Mouse (Mus musculus) kidney, adult 2 months (tissue): ENCODE data around the gene Ghrl. TPM values are rescaled to one million over a fixed set of nuclear protein-coding genes. Genes with fewer than 3 reads are reported as not detected.

ENCODE experiments used
- DNase-seq: peaks from one replicate; pipeline ENCODE4 v3.0.0; 2021
- H3K27ac ChIP-seq: fragments of 200-500 bp; 2 replicates; pipeline ENCODE4 v1.5.1; 2012; ENCODE audit warnings: low read depth, low read length, control low read depth, inconsistent platforms; ENCODE audit not compliant: insufficient read depth
- H3K27me3 ChIP-seq: fragments of 200-500 bp; replicated peaks from 2 replicates; pipeline ENCODE4 v1.6.1; 2012; ENCODE audit warnings: mild to moderate bottlenecking, moderate library complexity, low read length, inconsistent platforms; ENCODE audit not compliant: control insufficient read depth, insufficient read depth
- H3K36me3 ChIP-seq: fragments of 200-500 bp; 2 replicates; pipeline ENCODE4 v1.6.1; 2012; ENCODE audit warnings: mild to moderate bottlenecking, moderate library complexity, low read length, inconsistent platforms; ENCODE audit not compliant: control insufficient read depth, insufficient read depth
- H3K4me1 ChIP-seq: fragments of 200-500 bp; 2 replicates; pipeline ENCODE4 v1.6.1; 2011; ENCODE audit warnings: low read length; ENCODE audit not compliant: control insufficient read depth, insufficient read depth
- H3K4me3 ChIP-seq: fragments of 200-500 bp; 2 replicates; pipeline ENCODE4 v1.5.1; 2011; ENCODE audit warnings: mild to moderate bottlenecking, low read depth, low read length, control low read depth; ENCODE audit not compliant: insufficient read depth
- CTCF ChIP-seq: fragments of 200-500 bp; conservative IDR thresholded peaks from 2 replicates; pipeline ENCODE4 v1.5.1; 2011; ENCODE audit warnings: low read depth, mild to moderate bottlenecking, control low read depth, low read length, moderate library complexity, mixed read lengths; ENCODE audit not compliant: insufficient read depth, insufficient read length
- POLR2A ChIP-seq: fragments of 200-500 bp; IDR thresholded peaks from one replicate; pipeline ENCODE4 v1.6.1; 2011; ENCODE audit warnings: low read depth, low read length, control low read depth
- WGBS: fragments of 180-500 bp; shearing (Covaris S2); methylation state at CpG from one replicate; pipeline ENCODE4 v1.1.7; 2018; 5-methylcytosine and 5-hydroxymethylcytosine counted together
- polyA plus RNA-seq: library from polyadenylated mRNA; depleted of rRNA; stranded (reverse); fragments of >200 nt; gene quantifications from 2 replicates; pipeline ENCODE4 v1.2.3, GENCODE M21; 2012

Gene Ghrl
- polyA plus RNA-seq, 1 experiment = 0.09 TPM

DNA sequence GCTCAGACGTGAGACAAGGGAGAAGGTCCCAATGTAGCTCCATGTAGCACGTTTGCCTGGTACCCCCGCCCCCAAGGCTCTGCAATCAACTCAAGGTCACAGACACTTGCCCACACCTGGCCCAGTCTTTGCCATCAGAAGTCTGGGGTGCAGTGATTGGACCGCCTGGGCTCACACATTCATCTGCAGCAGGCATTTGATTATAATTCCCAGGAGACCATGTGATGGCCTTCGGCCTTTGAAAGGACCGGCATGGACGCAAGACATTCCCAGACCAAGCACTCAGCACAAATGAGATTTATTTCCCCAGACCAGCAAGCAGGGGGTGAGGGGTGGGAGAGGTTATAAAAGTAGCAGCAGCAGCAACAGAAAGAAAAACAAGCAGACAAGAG is 29.7 kb downstream of the Ghrl start:
- DNase-seq = peak; percentile 92
- H3K4me3 ChIP-seq = no peak overlapping the region
- H3K27me3 ChIP-seq = no peaks in the 10 kb centered on the region
- 15% methylated on average over 7 of the region's 7 CpGs for WGBS
- peak overlapping the region; percentile 98 for H3K27ac ChIP-seq
- H3K36me3 ChIP-seq = no peaks in the 10 kb centered on the region
- H3K4me1 ChIP-seq = peaks cover 16% of the 10 kb centered on the region
- no peak for TF ChIP-seq POLR2A

DNA sequence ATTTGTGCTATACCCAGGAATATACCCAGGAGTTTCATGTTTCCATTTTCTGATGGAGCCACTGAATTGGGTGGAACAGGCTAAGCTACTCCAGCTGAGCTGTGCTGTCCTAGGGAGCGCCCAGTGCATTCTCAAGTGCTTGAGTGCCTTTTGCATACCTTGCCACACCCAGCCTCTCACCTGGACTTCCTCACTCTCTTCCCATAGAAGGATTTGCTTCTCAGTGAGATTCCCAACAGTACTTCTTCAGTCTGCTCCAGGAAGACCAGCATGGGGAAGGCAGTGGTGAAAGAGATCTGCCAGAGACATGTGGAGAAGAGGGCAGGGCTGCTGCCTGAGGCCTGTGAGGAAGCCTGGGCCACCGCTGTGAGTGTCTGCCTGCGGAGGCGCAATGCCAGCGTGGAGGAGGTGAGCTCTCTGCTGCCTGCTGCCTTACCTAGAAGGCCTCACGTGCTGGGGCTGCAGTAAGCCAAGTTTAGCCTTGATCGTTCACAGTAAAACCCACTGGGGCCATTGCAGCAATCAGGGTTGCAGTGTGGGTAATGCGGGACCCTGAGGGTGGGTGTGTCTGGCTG is 33.0 kb downstream of the Ghrl start:
- no peaks in the 10 kb centered on the region for H3K36me3 ChIP-seq
- H3K4me3 ChIP-seq = no peak overlapping the region
- TF ChIP-seq CTCF = no peak
- no peak for TF ChIP-seq POLR2A
- WGBS = 70% methylated on average over 8 of the region's 8 CpGs
- H3K27me3 ChIP-seq = no peaks in the 10 kb centered on the region
- H3K27ac ChIP-seq = no peak overlapping the region
- no peak for DNase-seq
- H3K4me1 ChIP-seq = peaks cover 16% of the 10 kb centered on the region

GRCm38 (mm10) chr6:113683081-113683825 is 36.4 kb downstream of the Ghrl start:
- no peaks in the 10 kb centered on the region for H3K36me3 ChIP-seq
- no peak for TF ChIP-seq POLR2A
- no peak for TF ChIP-seq CTCF
- DNase-seq = no peak
- H3K27ac ChIP-seq = no peak overlapping the region
- no peak overlapping the region for H3K4me3 ChIP-seq
- H3K4me1 ChIP-seq = 0 out of 2 replicates have a peak, but pooled peaks cover 2% of the 10 kb centered on the region
- 89% methylated on average over 10 of the region's 10 CpGs for WGBS
- H3K27me3 ChIP-seq = no peaks in the 10 kb centered on the region

- 20% methylated on average over 4 of the region's 4 CpGs for WGBS
- TF ChIP-seq CTCF = peak; percentile 95
- no peak for TF ChIP-seq POLR2A
- DNase-seq = peak; percentile 93
- Histone ChIP-seq H3K4me1 (peaks cover 6% of the 10 kb centered on the region; the same call in 1 of the 2 replicates), H3K27me3 (no peaks in the 10 kb centered on the region), H3K36me3 (no peaks in the 10 kb centered on the region), H3K27ac (no peak overlapping the region), H3K4me3 (no peak overlapping the region)
Measured at GRCm38 (mm10) chr6:113681271-113681670, 38.4 kb downstream of the Ghrl start.

DNA sequence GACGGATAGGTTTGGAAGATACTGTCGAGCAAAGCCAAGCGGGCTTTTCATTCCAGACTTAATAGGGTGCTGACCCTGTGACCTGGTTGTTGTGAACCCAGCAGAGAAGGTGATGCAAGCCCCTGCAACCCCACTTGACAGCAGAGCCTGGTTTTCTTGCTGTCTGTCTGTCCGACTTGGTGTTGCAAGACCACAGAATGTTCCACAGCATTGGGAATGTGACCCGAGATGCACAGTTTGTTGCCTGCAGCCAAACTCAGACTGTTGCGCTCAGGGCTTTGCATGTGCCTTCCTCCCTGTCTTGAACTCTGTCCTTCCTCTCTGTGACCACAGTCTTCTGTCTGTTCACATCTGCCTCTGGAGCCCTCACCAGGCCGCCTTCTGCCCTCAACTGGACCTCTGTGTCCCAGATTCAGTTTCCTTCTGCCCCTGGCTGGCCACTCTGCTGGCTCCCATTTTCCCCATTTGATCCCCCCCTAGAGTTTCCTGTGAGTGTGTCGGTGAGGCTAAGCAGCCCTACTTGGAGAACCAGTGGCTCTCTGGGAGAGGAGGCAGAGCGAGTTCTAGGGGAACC is 39.6 kb downstream of the Ghrl start:
- no peaks in the 10 kb centered on the region for H3K36me3 ChIP-seq
- no peaks in the 10 kb centered on the region for H3K27me3 ChIP-seq
- TF ChIP-seq CTCF = no peak
- no peak for TF ChIP-seq POLR2A
- no peak overlapping the region for H3K27ac ChIP-seq
- peaks cover 6% of the 10 kb centered on the region; the same call in 1 of the 2 replicates for H3K4me1 ChIP-seq
- no peak overlapping the region for H3K4me3 ChIP-seq
- no peak for DNase-seq
- WGBS = 75% methylated on average over 9 of the region's 9 CpGs

- DNase-seq = no peak
- TF ChIP-seq POLR2A (no peak), CTCF (no peak)
- H3K4me3 ChIP-seq = no peak overlapping the region
- H3K27ac ChIP-seq = no peak overlapping the region
- WGBS = 86% methylated on average over 14 of the region's 14 CpGs
- H3K36me3 ChIP-seq = no peaks in the 10 kb centered on the region
- no peaks in the 10 kb centered on the region for H3K27me3 ChIP-seq
- peaks cover 6% of the 10 kb centered on the region; the same call in 1 of the 2 replicates for H3K4me1 ChIP-seq
Measured at GRCm38 (mm10) chr6:113678246-113679012, 41.3 kb downstream of the Ghrl start.

GRCm38 (mm10) chr6:113677070-113677734 is 42.5 kb downstream of the Ghrl start:
- DNase-seq = peak; percentile 92
- peaks cover 6% of the 10 kb centered on the region; the same call in 1 of the 2 replicates for H3K4me1 ChIP-seq
- WGBS = 57% methylated on average over 14 of the region's 14 CpGs
- H3K36me3 ChIP-seq = no peaks in the 10 kb centered on the region
- TF ChIP-seq POLR2A (no peak), CTCF (no peak)
- H3K27ac ChIP-seq = 0 out of 2 replicates have a peak overlapping the region, but pooled peaks have one; percentile 21
- no peaks in the 10 kb centered on the region for H3K27me3 ChIP-seq
- no peak overlapping the region for H3K4me3 ChIP-seq
